Mouse (Mus musculus) large intestine, adult 2 months (tissue): ENCODE measurements around the gene Rhobtb1. TPM values are rescaled to one million over a fixed set of nuclear protein-coding genes. Genes with fewer than 3 reads are reported as not detected.

Source experiments
- DNase-seq: peaks from one replicate; pipeline ENCODE4 v3.0.0-alpha.2; 2012; ENCODE audit warnings: low read depth, low spot score
- WGBS: fragments of 180-500 bp; shearing (Covaris S2); methylation state at CpG from one replicate; pipeline ENCODE4 v1.1.7; 2018; 5-methylcytosine and 5-hydroxymethylcytosine counted together
- polyA plus RNA-seq: library from polyadenylated mRNA; depleted of rRNA; stranded (reverse); fragments of >200 nt; gene quantifications from 2 replicates; pipeline ENCODE4 v1.2.3, GENCODE M21; 2012

Gene Rhobtb1
- polyA plus RNA-seq, 1 experiment = 2.3 TPM

DNA sequence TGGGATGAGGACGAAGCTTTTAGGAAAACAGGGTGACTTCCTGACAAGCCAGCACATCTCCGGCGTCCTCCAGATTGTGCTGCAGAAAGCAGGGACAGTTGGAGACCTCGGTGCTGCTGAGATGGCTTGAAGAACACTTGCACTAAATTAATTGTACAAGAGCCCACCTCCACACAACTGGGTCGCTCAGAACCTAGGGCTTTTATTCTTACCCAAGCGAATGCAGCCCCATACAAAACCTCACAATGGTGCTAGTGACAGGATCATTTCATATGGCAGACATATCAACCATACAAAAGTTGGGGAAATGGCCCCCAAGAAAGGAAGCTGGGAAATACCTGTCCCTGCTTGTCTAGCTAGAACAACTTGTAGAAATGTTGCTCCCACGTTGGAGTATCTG is 56.2 kb downstream of the Rhobtb1 start:
- WGBS = 81% methylated on average over 7 of the region's 7 CpGs
- no peak for DNase-seq

DNA sequence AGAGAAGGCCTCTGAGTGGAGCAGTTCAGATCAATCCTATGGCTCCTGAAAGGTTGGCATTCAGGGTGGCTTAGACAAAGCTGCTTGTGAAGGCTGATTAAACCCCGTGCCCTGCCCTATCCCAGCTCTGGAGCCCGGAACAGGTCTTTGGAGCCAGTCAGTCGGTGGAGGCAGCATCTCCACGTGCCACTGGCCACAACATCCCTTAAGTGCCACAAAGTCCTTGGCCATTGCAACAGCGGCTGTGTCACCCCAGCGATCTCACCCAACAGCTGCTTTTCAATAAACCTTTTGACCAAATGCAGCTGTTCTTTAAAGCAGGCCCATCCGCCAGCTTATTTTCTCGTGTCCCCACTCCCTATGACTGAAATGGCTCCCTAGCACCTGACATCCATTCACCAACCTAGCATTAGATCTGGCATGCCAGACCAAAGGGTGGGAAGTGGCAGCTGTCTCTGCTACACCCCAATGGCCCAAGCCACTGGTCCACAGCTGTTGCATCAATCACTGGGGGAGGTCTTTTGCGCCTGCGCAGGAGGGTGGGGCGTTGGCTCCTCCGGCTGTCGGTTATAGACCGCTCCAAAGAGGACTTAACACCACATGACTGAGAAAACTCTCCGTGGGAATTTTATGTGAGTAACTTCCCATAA is 56.9 kb downstream of the Rhobtb1 start:
- no peak for DNase-seq

DNA sequence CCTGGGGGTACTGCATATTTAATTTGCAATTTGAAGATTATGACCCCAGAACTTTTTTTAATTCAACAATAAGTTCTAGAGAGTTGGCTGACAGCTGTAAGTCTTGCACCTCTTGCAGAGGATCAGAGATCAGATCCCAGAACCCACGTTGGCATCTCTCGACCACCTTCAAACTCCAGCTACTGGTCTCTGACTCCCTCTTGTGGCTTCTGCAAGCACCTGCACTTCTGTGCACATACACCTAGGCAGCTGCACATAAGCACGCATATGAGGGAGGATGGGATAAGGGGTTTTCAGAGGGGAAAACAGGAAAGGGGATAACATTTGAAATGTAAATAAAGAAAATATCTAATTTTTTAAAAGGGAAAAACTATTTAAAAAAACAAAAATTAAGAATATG is 57.5 kb downstream of the Rhobtb1 start:
- WGBS = 89% methylated on average over 3 of the region's 3 CpGs
- DNase-seq = no peak

More for the DNA sequence above, 56.9 kb downstream of the Rhobtb1 start:
- 82% methylated on average over 15 of the region's 15 CpGs for whole genome bisulfite sequencing

DNA sequence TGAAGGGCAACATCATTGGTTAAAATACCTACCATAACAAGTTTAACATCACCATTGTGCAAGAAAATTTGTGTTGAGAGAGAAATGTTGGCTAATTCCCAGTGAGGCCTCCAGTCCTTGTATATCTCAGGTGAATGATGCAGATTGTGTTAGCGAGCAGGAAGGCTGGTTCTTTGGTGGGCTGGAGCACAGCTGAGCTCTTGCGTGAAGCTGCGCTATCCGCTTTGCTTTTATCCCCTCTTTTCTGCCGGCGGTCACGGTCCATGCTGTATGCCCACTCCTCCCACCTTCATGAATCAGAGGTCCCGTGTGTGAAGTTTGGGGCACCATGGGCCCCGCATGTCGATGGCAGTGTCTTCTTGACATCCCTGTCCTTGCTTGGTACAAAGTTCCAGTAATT is 58.8 kb downstream of the Rhobtb1 start:
- WGBS = 97% methylated on average over 10 of the region's 10 CpGs

DNA sequence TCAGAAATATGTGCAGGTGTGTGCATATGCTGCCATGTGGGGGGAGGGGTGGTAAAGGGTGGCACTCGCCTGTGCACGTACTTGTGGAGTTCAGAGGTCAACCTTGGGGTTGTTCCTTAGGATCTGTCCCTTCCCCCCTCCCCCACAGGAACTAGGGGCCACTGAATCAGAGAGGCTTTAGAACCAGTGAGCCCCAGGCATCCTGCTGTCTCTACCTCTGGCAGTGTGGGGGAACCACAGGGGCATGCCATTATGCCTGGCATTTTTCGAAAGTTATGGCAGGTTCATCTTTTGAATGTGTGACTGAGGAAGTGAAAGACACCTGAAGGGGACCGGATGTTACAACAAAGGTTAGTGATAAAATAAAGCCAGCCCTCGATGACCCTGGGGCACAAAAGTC is 59.4 kb downstream of the Rhobtb1 start:
- 76% methylated on average over 5 of the region's 5 CpGs for WGBS
- no peak for DNase-seq

More for the DNA sequence above, 58.8 kb downstream of the Rhobtb1 start:
- no peak for DNase-seq

DNA sequence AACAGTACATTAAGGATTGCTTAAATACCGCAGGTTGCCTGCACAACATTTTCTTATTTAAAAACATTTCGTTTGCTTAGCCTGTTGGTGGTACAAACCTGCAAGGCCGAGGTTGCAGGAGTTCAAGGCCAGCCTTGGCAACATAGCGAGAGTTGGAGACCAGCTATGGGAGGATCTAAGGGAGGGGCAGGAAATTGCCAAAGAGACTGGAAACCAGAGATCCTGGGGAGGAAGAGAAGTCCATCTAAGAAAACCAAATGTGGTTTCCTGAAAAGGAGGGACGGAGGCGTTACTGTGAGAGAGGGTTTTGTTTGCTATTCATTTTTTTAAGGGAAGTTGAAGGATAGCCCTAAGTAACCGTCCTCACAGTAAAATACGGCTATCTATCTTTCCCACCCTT is 60.3 kb downstream of the Rhobtb1 start:
- 60% methylated on average over 8 of the region's 8 CpGs for WGBS
- DNase-seq = no peak

DNA sequence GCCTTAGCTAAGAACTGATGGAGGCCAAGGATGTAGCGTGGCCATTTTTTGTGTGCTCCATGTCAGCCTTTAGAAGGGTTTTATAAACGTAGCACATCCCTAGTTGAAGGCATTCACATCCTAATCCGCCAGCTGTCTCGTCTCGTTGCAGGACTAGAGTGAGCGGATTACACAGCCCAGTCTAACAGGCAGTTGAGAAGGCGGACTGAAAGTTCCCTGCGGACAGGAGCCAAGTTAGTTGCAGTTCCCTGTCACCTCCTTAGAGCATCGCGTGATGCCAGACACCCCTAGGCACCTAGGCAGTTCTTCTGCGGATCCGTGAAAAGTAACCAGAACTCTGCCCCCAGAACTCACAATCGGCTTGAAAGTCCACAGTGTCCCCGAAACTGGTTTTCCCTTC is 60.7 kb downstream of the Rhobtb1 start:
- WGBS = 18% methylated on average over 14 of the region's 14 CpGs
- no peak for DNase-seq

DNA sequence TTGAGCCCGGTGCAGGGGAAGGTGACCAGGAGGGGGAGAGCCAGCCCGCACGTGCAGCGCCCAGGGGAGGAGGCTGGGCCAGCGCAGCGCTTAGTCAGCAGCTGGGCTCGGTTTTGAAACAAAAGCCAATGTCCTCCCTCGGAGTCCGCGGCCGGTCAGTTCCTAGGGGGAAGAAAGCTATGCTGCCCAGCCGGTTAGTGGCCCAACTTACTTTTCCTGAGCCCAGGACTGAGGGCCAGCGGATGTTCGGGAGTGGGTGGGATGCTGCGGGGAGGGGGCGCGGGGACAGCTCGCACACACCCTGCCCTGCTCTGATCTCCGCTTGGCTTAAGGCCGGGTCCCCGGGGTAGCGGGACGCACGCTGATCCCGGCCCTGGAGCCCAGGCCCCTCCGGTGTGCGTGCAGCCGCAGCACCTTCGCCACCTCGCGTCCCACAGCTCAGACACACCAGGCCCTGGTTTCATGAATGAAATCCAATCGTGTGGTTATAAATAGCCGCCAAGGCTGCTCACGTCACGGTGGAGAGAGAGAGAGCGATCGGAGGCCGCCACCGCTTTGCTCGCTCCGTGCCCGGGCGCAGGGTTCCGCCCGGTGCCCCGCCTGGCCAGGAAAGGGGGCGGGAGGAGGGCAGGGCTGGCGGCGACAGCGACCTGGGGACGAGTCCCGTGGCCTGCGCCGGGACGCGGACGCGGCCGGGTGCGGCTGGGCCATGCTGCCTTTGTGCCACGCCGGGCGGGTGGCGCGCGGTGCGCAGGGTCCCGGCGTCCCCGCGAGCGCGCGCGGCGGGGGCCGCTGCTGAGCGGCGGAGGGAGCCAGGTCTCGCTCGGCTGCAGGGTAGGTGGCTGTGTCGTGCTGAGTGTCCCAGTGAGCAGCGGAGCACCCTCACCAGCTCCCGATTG is 61.6 kb downstream of the Rhobtb1 start, which contains the start of gene A930033H14Rik:
TSS of gene A930033H14Rik (minus strand) at position 557 of the 899 bp plus-strand sequence.
- under 1% methylated on average over 83 of the region's 84 CpGs for WGBS
- DNase-seq = peak; percentile 56

DNA sequence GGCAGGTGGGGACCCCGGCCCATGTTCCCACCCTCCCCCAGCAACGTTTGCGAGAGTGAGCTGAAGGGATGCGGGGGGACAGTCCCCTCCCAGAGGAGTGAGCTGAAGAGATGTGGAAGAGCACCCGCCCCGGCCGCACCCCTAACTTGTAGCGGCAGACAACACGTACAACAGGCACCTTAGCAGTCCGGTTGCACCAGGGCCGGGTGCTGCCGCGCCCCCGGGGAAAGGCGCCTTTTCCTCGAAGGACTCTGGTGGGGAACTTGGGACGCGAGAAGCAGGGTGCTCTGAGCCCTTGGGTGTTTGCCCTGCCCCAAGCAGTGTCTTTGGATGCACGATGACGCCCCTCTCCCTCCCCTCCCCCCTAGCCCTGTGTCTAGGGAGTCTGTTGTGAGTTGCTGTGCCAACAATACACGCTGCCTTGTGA is 62.2 kb downstream of the Rhobtb1 start:
- DNase-seq = no peak
- under 1% methylated on average over 21 of the region's 21 CpGs for WGBS

DNA sequence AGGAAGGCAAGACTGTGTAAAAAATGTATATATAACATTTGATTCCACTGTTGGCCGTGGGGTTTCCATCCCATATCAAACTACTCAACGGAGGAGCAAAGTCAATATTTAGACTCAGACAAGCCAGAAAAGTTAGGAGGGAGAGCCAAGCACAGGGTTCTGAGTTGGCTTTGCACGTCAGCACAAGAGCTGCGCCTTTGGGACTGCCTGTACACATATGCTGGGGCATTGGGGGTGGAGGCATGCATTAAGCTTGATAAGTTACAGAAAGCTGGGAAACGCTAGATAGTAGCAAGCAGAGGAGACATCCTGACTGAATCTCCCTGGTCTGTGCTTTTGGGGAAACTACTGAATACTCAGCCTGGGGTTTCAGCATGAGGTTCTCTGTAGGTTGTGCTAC is 62.8 kb downstream of the Rhobtb1 start:
- DNase-seq = no peak
- WGBS = 20% methylated on average over 5 of the region's 5 CpGs

DNA sequence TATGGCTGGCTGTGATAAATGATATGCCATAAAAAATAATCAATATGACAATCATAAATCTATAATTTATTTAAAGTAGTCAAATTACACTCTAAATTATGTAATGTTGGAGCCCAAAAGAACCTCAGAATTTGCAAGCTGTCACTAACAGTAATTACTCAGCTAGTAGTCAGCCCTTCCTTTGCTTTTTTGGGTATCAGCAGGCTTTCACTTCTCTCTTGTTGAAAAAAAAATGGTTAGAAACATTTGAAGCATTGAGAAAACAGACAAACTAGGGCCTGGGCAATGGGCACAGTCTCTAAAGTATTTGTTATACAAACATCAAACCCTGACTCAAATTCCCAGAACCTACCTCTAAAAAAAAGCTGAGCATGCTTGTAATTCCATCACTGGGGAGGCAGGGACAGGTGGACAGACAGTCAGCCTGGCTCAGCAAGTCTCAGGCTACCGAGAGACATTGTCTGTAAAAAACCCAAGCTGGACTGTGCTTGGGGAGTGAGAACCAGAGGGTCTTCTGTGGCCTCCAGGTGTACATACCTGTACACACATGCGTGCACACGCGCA is 66.0 kb downstream of the Rhobtb1 start:
- no peak for DNase-seq
- WGBS = 91% methylated on average over 4 of the region's 4 CpGs

DNA sequence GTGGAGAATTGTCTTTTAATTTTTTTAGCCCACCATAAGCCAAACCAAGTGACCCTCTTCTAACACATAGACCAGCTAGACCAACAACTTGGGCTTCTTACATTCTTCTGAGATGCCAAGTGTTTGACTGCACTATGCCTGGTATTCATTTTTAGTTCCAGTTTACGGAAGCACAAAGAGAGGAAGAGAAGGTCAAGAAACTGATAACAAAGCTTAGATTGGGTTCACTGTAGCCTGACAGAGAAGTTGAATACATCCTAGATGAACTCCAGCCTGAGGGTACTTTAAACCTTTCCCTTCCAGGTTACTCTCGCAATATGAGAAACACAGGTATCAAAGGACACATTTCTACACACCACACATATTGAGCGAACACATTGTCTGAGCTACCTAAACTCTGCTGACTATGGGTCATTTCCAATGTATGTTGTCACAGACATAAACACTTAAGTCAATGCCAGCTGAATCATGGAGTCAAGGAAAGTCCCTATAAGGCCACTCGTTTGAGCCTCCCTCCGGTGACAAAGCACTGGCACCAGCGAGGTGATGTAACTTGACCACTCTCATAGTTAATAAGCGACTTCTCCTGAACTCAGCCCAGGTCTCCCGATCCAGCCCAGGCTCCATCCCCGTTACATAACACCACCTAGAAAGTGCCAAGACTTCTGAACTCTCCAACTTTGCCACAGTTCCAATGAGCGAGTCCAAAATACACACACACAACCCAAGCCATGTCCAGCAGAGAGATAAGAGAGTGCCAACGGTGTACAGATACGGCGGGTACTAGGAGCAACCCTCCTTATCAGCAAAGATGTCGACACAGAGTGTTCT is 67.4 kb downstream of the Rhobtb1 start:
- 48% methylated on average over 14 of the region's 14 CpGs for WGBS
- DNase-seq = no peak

DNA sequence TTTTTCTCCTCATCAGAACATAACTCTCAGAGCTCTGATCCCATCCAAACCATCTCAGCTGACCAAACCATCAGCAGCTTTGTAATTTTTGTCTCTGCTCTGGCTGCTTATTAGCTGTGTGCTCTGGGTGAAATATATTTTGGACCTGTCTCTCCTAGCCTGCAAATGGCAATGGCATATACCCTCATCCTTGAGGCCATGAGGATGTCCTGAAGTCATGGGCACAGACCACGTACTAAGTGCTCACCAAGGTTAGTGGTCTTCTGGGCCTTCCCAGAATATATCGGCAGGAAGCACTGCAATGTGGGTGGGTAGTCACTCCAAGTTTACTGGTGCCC is 68.0 kb downstream of the Rhobtb1 start:
- no peak for DNase-seq
- 91% methylated on average over 2 of the region's 2 CpGs for WGBS

DNA sequence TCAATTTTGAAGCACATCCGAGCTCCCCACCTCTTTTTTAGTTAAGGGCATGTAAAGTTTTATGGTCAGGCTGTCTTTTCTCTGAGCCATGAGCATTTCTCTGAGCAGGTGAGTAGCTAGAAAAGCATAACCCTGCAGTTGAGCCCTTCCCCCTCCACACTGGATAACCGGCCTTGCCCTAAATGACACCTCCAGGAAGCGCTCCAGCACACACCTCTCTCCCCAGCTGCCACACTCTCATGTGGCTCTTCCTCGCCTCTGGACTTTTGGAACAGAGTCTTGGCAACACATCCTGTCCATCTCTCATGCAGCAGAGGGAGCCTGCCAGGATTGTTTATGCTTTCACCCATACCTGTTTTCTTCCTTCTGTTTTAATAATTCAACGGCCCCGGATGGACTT is 69.1 kb downstream of the Rhobtb1 start:
- WGBS = 10% methylated on average over 6 of the region's 6 CpGs
- DNase-seq = no peak

DNA sequence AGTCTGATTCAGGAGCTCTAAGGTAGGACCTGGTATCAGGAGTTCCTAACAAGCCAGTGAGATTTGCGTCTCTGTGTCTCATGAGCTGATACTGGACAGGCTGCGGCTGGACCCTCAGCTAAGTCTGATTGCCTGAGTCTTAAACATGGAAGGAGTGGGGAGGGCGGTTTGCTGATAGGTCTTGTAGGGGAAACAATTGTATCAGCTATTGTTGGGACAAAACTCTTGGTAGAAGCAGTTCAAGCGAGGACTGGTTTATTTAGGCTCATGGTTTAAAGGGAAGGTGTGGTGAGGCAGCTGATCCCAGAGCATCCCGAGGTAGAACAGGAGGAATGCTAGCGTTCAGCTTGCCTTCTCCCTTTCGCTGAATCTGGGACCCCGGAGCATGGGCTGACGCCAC is 69.9 kb downstream of the Rhobtb1 start:
- WGBS = 95% methylated on average over 9 of the region's 9 CpGs
- no peak for DNase-seq

DNA sequence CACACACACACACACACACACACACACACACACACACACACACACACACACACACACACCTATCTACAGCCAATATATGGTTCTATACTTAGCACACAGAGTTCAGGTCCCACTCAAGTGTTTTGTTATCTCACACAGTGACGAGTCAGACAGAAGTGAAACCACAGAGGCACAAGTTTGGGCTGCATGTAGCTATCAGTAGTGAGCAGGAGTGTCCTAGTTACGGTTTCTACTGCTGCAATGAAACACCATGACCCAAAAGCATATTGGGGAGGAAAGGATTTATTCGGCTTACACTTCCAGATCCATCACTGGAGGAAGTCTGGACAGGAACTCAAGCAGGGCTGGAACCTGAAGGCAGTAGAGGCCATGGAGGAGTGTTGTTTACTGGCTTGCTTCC is 70.7 kb downstream of the Rhobtb1 start:
- no peak for DNase-seq
- 68% methylated on average over 3 of the region's 3 CpGs for whole genome bisulfite sequencing

DNA sequence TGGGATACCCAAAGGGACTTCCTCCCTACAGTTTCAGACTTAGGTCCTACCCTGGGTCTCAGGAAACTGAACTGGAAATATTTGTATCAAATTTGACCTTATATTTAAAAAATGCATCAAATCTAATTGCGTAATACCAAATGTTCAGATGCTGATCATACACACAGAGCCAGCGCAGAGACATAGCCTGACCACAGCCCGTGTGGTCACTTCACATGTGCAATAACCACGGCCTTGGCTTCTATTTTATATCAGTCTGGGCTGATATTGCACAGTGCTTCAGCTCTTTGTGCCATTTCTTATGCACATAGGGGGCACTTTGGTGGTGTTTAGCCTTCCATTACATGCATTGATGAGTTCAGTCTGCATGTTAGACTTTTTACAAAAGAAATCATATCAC is 72.0 kb downstream of the Rhobtb1 start:
- WGBS = 91% methylated on average over 4 of the region's 4 CpGs
- DNase-seq = no peak

DNA sequence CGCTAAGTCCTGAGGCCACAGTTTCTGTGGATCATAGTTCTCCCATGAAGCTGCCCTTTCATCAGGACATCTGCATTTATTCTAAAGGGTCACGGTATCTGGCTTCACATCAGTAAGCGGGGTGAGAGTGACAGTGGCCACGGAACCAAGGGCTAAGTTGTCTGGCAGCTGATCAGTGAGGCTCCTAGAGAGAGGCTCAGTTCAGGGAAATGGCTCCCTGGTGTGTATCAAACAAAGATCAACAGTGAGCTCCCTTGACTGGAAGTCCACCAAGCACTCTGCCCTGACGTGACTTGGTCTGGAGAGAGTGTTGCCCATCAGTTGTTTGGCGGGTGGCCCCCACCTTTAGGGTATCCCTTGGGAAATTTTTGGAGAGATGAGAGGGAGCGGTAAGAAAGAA is 73.0 kb downstream of the Rhobtb1 start:
- WGBS = 74% methylated on average over 7 of the region's 7 CpGs
- DNase-seq = no peak

DNA sequence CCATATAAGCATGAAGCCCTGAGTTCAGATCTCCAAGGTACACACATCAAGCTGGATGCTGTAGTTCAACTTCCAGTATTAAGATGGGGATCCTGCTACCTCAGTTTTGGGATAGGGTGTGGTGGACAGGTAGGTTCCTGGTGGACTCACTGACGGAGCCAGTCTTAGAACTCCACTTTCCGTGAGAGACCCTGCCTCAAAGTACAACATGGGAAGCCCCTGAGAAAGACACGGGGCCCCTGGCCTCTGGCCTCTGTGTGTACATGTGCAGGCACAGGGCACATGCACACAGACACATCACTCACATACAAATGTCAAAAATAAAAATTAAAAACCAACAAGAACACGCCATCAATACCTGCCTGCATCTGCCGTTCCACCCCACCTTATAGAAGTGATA is 74.2 kb downstream of the Rhobtb1 start:
- 91% methylated on average over 5 of the region's 5 CpGs for WGBS
- DNase-seq = no peak

DNA sequence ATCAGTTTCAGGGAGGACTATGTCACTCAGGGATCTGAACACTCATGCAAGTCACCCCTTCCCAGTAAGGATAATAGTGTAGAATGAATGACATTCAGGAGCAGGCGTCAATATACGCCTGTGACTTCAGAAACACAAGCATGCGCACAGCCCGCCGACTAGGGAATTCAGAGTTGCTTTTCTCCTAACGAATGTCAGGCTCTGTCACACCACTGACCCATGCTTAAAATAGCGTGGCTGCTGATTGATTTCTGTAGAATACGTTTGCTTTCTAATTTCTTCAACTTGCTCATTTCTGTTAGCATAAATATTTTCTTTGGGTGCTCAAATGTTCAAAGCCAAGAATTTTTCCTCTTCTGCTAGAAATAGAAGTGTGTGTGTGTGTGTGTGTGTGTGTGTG is 74.7 kb downstream of the Rhobtb1 start:
- DNase-seq = no peak
- 74% methylated on average over 8 of the region's 8 CpGs for WGBS
